Mouse (Mus musculus) myocyte (in vitro differentiated cells): ENCODE results near the gene Phf12.

Experiments used
- CEBPB ChIP-seq: IDR thresholded peaks from 2 replicates; pipeline ENCODE4 v1.6.1; 2011; ENCODE audit warnings: mild to moderate bottlenecking, moderate library complexity; ENCODE audit not compliant: poor library complexity, insufficient read depth, severe bottlenecking
- E2F4 ChIP-seq: IDR thresholded peaks from one replicate; pipeline ENCODE4 v1.6.1; 2011; ENCODE audit warnings: mild to moderate bottlenecking, control low read depth, moderate library complexity; ENCODE audit not compliant: insufficient read depth
- MAX ChIP-seq: IDR thresholded peaks from one replicate; pipeline ENCODE4 v1.6.1; 2011; ENCODE audit warnings: low read depth, mild to moderate bottlenecking, control low read depth
- MYOD1 ChIP-seq, 3 experiments: IDR thresholded peaks; one replicate each; pipeline ENCODE4 v1.6.1; 2011; ENCODE audit warnings: control low read depth in 2 of 3, low read depth in 2 of 3, mild to moderate bottlenecking in 2 of 3, moderate library complexity in 1 of 3; ENCODE audit not compliant: insufficient read length in 2 of 3, control insufficient read depth in 1 of 3
- MYOG ChIP-seq, 3 experiments: IDR thresholded peaks; one replicate each; pipeline ENCODE4 v1.6.1; 2011; ENCODE audit warnings: control low read depth in 2 of 3, low read depth in 2 of 3, mild to moderate bottlenecking in 2 of 3; ENCODE audit not compliant: insufficient read length in 2 of 3, control insufficient read depth in 1 of 3, insufficient read depth in 1 of 3
- POLR2A ChIP-seq: IDR thresholded peaks from one replicate; pipeline ENCODE4 v1.6.1; 2011; ENCODE audit warnings: low read depth, mild to moderate bottlenecking, control low read depth, moderate library complexity; ENCODE audit not compliant: insufficient read length
- POLR2AphosphoS2 ChIP-seq: IDR thresholded peaks from one replicate; pipeline ENCODE4 v1.6.1; 2011; ENCODE audit warnings: low read depth, control low read depth; ENCODE audit not compliant: insufficient read length
- REST ChIP-seq: IDR thresholded peaks from one replicate; pipeline ENCODE4 v1.6.1; 2011; ENCODE audit warnings: mild to moderate bottlenecking, control low read depth, moderate library complexity; ENCODE audit not compliant: insufficient read depth, insufficient read length
- SRF ChIP-seq: IDR thresholded peaks from one replicate; pipeline ENCODE4 v1.6.1; 2011; ENCODE audit warnings: low read depth; ENCODE audit not compliant: control insufficient read depth, insufficient read length
- TCF12 ChIP-seq: IDR thresholded peaks from one replicate; pipeline ENCODE4 v1.6.1; 2011; ENCODE audit warnings: mild to moderate bottlenecking, control low read depth; ENCODE audit not compliant: poor library complexity, insufficient read depth, severe bottlenecking
- TCF3 ChIP-seq: IDR thresholded peaks from one replicate; pipeline ENCODE4 v1.6.1; 2011; ENCODE audit warnings: low read depth, control low read depth; ENCODE audit not compliant: insufficient read length
- USF1 ChIP-seq: IDR thresholded peaks from one replicate; pipeline ENCODE4 v1.6.1; 2011; ENCODE audit warnings: low read depth, mild to moderate bottlenecking, control low read depth, moderate library complexity

DNA sequence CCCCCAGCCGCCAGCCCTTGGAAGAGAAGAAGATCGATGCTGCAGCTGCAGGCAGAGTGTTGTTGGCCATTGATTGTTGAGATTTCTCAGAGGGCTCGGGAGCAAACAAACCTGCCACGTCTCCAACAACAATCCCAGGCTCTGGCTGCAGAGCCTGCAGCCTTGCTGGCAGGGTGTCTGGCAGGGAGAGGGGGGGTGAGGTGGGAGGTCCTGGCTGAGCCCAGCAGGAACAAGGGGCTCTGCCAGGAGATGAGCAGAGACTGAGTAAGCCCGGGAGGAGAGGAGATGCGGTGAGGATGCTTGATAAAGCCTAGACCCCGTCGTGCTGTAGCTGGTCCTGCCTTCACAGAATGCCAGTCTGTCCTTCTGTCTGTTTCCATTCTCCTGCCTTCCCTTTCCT, 45.7 kb upstream of the Phf12 start:
- TF ChIP-seq POLR2A (no peak), CEBPB (no peak), POLR2AphosphoS2 (no peak), TCF12 (no peak), REST (no peak), E2F4 (no peak), USF1 (no peak), MYOG (IDR thresholded peaks at IDR 0.05; ENCODE audit: control insufficient read depth in 1 of 3, insufficient read depth in 1 of 3, insufficient read length in 2 of 3, low read depth in 2 of 3) (no peak), MAX (no peak), MYOD1 (IDR thresholded peaks at IDR 0.05; ENCODE audit: control insufficient read depth in 1 of 3, insufficient read length in 2 of 3, low read depth in 2 of 3) (no peak), SRF (no peak), TCF3 (no peak)
